Mouse (Mus musculus) neural tube, embryonic 11.5 days (tissue): Measurements from ENCODE around the gene Fign. TPM values are rescaled to one million over a fixed set of nuclear protein-coding genes. Genes with fewer than 3 reads are reported as not detected.

ENCODE experiments used
- ATAC-seq: fragments of 200-750 bp; cut with Nextera tagmentation; 2 replicates; pipeline ENCODE4 v1.8.0; 2017; ENCODE audit warnings: moderate number of reproducible peaks, mild to moderate bottlenecking, moderate TSS enrichment, moderate library complexity; ENCODE audit not compliant: insufficient read depth, low FRiP score, low TSS enrichment
- DNase-seq: peaks from one replicate; pipeline ENCODE4 v3.0.0-alpha.2; 2015; ENCODE audit warnings: low spot score
- H3K27ac ChIP-seq: fragments of 300-500 bp; sonication (generic); 2 replicates; pipeline ENCODE4 v1.5.1; 2014; ENCODE audit warnings: low read depth, mild to moderate bottlenecking, low read length
- H3K27me3 ChIP-seq: fragments of 300-500 bp; sonication (generic); 2 replicates; pipeline ENCODE4 v1.6.1; 2014; ENCODE audit warnings: mild to moderate bottlenecking, low read length, mixed read lengths; ENCODE audit not compliant: control insufficient read depth, insufficient read depth
- H3K36me3 ChIP-seq: fragments of 300-500 bp; sonication (generic); 2 replicates; pipeline ENCODE4 v1.6.1; 2014; ENCODE audit warnings: mild to moderate bottlenecking, low read length, moderate library complexity, mixed read lengths; ENCODE audit not compliant: control insufficient read depth, insufficient read depth
- H3K4me1 ChIP-seq: fragments of 300-500 bp; sonication (generic); 2 replicates; pipeline ENCODE4 v1.6.1; 2014; ENCODE audit warnings: low read length, mixed read lengths; ENCODE audit not compliant: control insufficient read depth, insufficient read depth
- H3K4me2 ChIP-seq: fragments of 300-500 bp; sonication (generic); 2 replicates; pipeline ENCODE4 v1.6.1; 2014; ENCODE audit warnings: low read depth, mild to moderate bottlenecking, moderate library complexity
- H3K4me3 ChIP-seq: fragments of 300-500 bp; sonication (generic); 2 replicates; pipeline ENCODE4 v1.5.1; 2014; ENCODE audit warnings: low read depth, low read length
- H3K9ac ChIP-seq: fragments of 300-500 bp; sonication (generic); 2 replicates; pipeline ENCODE4 v1.6.1; 2014; ENCODE audit warnings: mild to moderate bottlenecking, low read length
- H3K9me3 ChIP-seq: fragments of 300-500 bp; sonication (generic); 2 replicates; pipeline ENCODE4 v1.6.1; 2016; ENCODE audit warnings: low read length; ENCODE audit not compliant: control insufficient read depth
- WGBS: fragments of 180-500 bp; shearing (Covaris S2); extraction: QIAGEN DNeasy Blood & Tissue Kit; methylation state at CpG from one replicate; pipeline ENCODE4 v1.1.7; 2014; 5-methylcytosine and 5-hydroxymethylcytosine counted together
- polyA plus RNA-seq: library from polyadenylated mRNA; unstranded; fragments of >200 nt; fragmentation: Nextera tagmentation; extraction: Ambion mirVana; gene quantifications from 2 replicates; pipeline ENCODE4 v1.2.1, GENCODE M21; 2014

The Fign gene
- polyA plus RNA-seq, 1 experiment from 2014 or later, result 18.1 TPM

DNA sequence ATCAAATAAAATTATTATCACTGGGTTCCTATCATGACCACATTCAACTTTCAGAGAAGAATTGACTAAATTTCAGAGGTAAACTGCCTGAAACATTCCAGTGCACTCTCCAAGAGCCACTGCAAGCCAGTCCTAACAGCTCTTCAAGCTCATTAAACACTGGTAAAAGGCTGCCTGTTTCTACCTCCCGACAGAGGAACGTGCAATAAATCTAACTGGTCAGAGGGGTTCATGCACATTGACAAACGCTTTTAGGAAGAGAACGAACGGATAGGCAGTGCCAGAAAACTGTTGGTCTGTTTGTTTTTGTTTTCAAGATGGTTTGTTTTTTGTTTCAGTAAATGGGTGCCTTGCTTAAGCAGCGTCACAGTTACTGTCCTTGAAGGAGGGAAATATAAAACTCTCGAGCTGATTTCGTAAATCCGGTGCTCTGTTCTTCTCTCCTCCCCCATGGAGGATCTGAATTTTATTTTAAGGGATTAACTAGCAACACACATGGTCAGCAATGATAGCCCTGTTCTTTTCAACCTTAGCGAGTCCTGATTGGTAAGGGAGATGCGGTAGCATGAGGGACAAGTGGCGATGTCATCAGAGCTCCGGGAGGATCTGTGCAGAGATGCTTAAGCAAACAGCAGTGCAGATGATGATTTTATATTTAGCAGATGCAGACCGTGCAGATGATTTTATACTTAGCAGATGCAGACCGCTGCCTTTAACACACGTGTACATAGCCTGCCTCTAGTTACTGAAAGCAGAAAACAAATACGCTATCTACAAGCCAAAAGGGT lies 23.0 kb downstream of the Fign start:
- WGBS, result 25% methylated on average over 17 of the region's 17 CpGs
- Histone ChIP-seq H3K27me3 (no peaks in the 10 kb centered on the region), H3K4me3 (no peak overlapping the region), H3K4me2 (peak overlapping the region; percentile 19), H3K36me3 (no peaks in the 10 kb centered on the region), H3K9me3 (no peaks in the 10 kb centered on the region), H3K9ac (no peak overlapping the region), H3K4me1 (peaks cover 35% of the 10 kb centered on the region), H3K27ac (no peak overlapping the region)
- peak; percentile 73 for ATAC-seq
- no peak for DNase-seq

DNA sequence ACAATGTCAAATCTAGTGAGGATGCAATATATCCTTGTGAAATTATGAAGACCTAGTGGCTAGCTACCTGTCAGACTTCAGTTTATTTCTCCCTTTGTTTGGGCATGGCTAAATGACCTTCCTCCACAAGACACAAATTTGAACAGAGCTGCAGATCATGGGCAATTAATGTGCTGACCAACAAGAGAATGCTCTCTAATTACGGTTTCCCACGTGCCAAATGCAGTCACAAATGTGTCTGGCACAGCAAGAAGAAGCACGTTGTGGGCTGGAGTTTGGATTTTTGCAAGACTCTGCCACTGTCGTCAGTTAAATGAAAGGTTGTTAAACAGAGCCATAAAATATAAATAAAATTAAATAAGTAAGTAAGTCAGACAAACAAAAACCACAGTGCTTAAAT lies 25.7 kb downstream of the Fign start:
- Histone ChIP-seq H3K4me3 (no peak overlapping the region), H3K27ac (no peak overlapping the region), H3K9me3 (no peaks in the 10 kb centered on the region), H3K4me2 (no peak overlapping the region), H3K9ac (no peak overlapping the region), H3K4me1 (peaks cover 32% of the 10 kb centered on the region), H3K27me3 (no peaks in the 10 kb centered on the region), H3K36me3 (no peaks in the 10 kb centered on the region)
- WGBS, result 29% methylated on average over 4 of the region's 4 CpGs
- ATAC-seq (no peak), DNase-seq (no peak)

DNA sequence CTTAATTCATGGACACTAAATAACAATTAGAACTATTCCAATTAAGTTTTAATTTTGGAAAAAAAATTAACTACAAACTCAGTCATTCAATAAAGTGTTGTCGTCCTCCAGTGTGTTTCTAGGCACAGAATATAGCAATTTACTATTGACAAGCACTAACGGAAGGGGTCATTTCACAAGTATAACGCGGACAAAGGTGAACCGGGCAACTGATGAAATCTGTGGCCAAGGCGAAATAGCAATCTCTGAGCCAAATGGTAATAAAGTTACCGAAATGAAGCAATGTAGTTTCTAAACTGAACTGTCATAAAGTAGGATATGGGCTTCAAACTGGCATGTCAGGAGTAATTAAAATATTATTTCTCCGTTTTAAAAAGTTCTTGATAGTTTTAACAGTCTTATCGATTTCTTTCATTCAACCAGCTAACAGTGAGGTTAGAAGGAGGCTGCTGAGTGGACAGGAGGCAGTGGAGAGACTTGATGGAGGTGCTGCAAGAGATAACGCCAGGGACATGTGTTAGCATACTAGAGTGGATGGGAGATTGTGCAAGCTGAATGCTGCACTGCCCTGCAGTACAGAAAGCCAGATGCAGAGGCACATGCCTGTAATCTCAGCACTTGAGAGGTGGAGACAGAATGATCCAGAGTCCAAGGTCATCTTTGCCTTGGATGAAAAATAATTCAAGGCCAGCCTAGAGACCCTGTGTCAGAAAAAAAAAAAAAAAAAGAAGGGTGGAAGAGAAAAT lies 27.7 kb downstream of the Fign start:
- H3K9ac ChIP-seq, result no peak overlapping the region
- H3K4me3 ChIP-seq, result no peak overlapping the region
- H3K36me3 ChIP-seq, result no peaks in the 10 kb centered on the region
- no peak overlapping the region for H3K4me2 ChIP-seq
- ATAC-seq (no peak), DNase-seq (no peak)
- 91% methylated on average over 10 of the region's 10 CpGs for WGBS
- no peaks in the 10 kb centered on the region for H3K27me3 ChIP-seq
- no peak overlapping the region for H3K27ac ChIP-seq
- no peaks in the 10 kb centered on the region for H3K9me3 ChIP-seq
- H3K4me1 ChIP-seq, result peaks cover 23% of the 10 kb centered on the region

DNA sequence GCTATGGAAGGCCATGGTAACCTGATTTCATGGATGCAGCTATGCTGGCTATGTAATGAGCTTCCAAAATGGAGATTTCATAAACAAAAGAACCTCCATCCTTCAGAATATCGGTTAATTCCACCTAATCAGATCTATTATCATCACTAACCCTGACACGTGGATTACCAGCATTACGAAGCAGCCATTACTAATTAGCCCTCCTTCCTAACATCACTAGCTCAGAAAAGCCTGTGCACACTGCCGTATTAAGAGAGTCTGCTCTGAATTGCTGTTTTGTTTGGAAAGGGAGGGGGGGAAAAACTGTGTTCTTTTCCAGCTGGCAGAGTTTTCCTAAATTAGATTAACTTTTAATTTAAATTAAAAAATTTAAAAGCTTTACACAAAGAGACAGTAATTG lies 32.3 kb downstream of the Fign start:
- H3K9ac ChIP-seq, result no peak overlapping the region
- ATAC-seq, result no peak
- no peaks in the 10 kb centered on the region for H3K4me1 ChIP-seq
- H3K4me2 ChIP-seq, result no peak overlapping the region
- no peak overlapping the region for H3K27ac ChIP-seq
- WGBS, result 71% methylated on average over 4 of the region's 4 CpGs
- no peaks in the 10 kb centered on the region for H3K27me3 ChIP-seq
- no peaks in the 10 kb centered on the region for H3K36me3 ChIP-seq
- no peaks in the 10 kb centered on the region for H3K9me3 ChIP-seq
- H3K4me3 ChIP-seq, result no peak overlapping the region
- DNase-seq, result no peak

DNA sequence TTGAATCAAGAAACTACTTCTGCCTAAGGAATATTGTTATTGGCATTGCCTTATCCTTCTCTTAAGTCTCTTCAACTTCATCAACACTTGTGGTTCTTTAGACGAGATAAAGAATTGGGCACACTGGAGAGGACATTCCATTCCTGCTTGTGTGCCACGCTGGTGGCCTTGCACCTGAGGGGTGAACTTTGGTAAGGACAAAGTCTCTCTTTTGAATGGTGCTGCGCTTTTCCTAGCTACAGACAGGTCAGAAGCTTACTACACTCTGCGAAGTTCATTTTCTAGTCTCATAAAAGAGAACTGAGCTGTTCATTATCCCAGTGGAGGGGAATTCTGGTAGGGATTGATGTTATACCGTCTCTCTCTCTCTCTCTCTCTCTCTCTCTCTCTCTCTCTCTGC lies 38.4 kb downstream of the Fign start:
- no peak for DNase-seq
- Histone ChIP-seq H3K36me3 (no peaks in the 10 kb centered on the region), H3K4me3 (no peak overlapping the region), H3K4me2 (no peak overlapping the region), H3K27me3 (no peaks in the 10 kb centered on the region), H3K9ac (no peak overlapping the region), H3K9me3 (no peaks in the 10 kb centered on the region), H3K4me1 (no peaks in the 10 kb centered on the region), H3K27ac (no peak overlapping the region)
- no peak for ATAC-seq
- WGBS, result 86% methylated on average over 5 of the region's 5 CpGs

DNA sequence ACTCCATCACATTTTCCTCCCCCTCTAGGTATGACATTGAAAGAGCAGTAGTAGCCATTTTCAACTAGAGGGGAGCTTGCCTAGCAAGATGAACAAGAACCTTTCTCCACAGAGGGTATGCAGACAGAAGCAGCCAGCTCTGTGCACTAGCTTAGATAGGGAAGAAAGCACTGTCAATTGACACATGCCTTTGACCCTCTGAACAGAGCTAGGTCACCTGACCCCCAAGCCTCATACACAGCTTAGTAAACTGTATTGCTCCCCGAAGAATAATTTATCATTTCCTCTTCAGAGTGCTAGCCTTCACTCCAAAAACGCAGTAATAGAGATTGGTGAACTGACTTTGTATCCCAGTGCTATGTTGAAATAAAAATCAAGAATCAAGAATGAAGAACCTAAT lies 49.7 kb downstream of the Fign start:
- no peak for DNase-seq
- H3K4me1 ChIP-seq, result no peaks in the 10 kb centered on the region
- no peaks in the 10 kb centered on the region for H3K9me3 ChIP-seq
- H3K4me3 ChIP-seq, result no peak overlapping the region
- H3K9ac ChIP-seq, result no peak overlapping the region
- H3K27ac ChIP-seq, result no peak overlapping the region
- no peak for ATAC-seq
- 72% methylated on average over 2 of the region's 2 CpGs for WGBS
- no peaks in the 10 kb centered on the region for H3K36me3 ChIP-seq
- no peaks in the 10 kb centered on the region for H3K27me3 ChIP-seq
- no peak overlapping the region for H3K4me2 ChIP-seq

DNA sequence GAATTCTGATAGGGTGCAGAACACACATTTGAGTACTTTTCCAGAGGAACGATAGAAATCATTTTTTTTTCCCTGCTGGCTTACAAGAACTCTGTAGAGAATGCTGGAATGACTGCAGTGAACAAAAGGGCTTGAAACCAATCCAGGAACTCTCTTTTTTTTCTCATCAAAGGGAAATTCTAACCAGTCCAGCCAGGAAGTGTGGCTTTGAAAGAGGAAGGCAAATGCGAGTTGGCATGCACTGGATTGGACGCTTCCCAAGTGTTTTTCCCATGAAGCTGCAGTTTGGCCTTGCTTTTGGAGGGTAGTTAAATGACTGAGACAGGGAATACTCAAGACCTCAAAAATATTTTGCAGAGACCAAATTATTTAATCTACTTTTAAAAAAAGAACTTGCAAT lies 54.7 kb downstream of the Fign start:
- Histone ChIP-seq H3K27me3 (no peaks in the 10 kb centered on the region), H3K4me1 (no peaks in the 10 kb centered on the region), H3K9ac (no peak overlapping the region), H3K4me2 (no peak overlapping the region), H3K27ac (no peak overlapping the region), H3K36me3 (no peaks in the 10 kb centered on the region), H3K4me3 (no peak overlapping the region), H3K9me3 (no peaks in the 10 kb centered on the region)
- 80% methylated on average over 3 of the region's 3 CpGs for WGBS
- DNase-seq (no peak), ATAC-seq (no peak)

DNA sequence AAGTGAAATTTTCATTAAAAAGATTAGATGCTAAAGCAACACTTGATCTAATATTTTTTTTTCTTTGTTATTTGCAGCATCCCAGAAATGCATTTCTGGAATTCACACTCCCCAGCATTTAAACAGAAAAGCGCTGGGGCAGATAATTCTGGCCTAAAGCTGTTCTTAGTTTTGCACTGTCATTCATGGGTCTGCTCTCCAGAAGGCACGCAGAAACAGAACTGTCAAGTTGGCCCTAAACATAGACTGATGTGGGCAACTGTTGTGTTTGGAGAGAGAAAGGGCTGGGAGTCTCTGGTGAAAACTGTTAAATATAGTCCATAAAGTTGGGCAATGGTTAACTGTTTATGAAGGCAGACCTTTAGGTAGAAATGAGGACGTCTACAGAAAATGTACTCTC lies 62.4 kb downstream of the Fign start:
- no peak overlapping the region for H3K9ac ChIP-seq
- H3K36me3 ChIP-seq, result no peaks in the 10 kb centered on the region
- H3K4me2 ChIP-seq, result no peak overlapping the region
- H3K27me3 ChIP-seq, result no peaks in the 10 kb centered on the region
- no peaks in the 10 kb centered on the region for H3K9me3 ChIP-seq
- H3K27ac ChIP-seq, result no peak overlapping the region
- ATAC-seq (no peak), DNase-seq (no peak)
- 71% methylated on average over 3 of the region's 3 CpGs for WGBS
- H3K4me1 ChIP-seq, result no peaks in the 10 kb centered on the region
- H3K4me3 ChIP-seq, result no peak overlapping the region

DNA sequence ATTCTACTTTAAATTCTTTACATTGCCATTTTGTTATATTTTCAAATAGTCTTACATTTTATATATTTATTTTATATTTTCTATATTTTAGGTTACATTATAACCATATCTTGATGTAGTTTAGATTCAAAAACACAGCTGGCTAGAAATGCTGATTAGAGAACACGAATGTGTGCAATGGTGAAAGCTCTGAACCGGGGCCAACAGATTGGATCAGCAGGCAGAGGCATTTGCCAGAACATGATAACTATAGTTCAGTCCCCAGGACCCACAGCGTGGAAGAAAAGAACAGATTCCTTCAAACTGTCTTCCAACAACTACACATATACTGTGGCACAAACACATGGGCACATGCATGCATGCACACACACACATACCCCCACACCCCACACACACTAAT lies 64.0 kb downstream of the Fign start:
- no peaks in the 10 kb centered on the region for H3K4me1 ChIP-seq
- H3K27me3 ChIP-seq, result no peaks in the 10 kb centered on the region
- H3K36me3 ChIP-seq, result no peaks in the 10 kb centered on the region
- H3K9me3 ChIP-seq, result no peaks in the 10 kb centered on the region
- no peak overlapping the region for H3K9ac ChIP-seq
- no peak for ATAC-seq
- no peak overlapping the region for H3K4me3 ChIP-seq
- no peak overlapping the region for H3K4me2 ChIP-seq
- 96% methylated on average over 3 of the region's 3 CpGs for whole genome bisulfite sequencing
- no peak for DNase-seq
- H3K27ac ChIP-seq, result no peak overlapping the region
